Mouse (Mus musculus): Measurements from ENCODE around the gene Ceacam11. TPM values are rescaled to one million over a fixed set of nuclear protein-coding genes. Genes with fewer than 3 reads are reported as not detected.
"Not testable (repeated sequence)": the region's sequence is repeated elsewhere in the genome, so short reads cannot be mapped to it uniquely, and the experiment has no call there.

Ceacam11 gene
- not detected in 2 replicates for polyA plus RNA-seq (2012; ENCODE audit: insufficient read depth, insufficient read length, missing spikeins)

GRCm38 (mm10) chr7:17971824-17972223 is at the start of gene Ceacam11:
Ceacam11 (plus strand) TSS chr7:17972124.
- Histone ChIP-seq H3K4me1 (ENCODE audit: control insufficient read depth, insufficient read depth, low read length) (no peaks in the 10 kb centered on the region), H3K4me3 (ENCODE audit: insufficient read depth, low read length) (no peak within 1 kb of the TSS), H3K27ac (ENCODE audit: insufficient read depth, low read depth, low read length) (no peak within 1 kb of the TSS)
- TF ChIP-seq CTCF (IDR thresholded peaks at IDR 0.05; ENCODE audit: low read depth, low read length) = no peak
- no peak for TF ChIP-seq POLR2A (IDR thresholded peaks at IDR 0.05; ENCODE audit: borderline replicate concordance, low read depth, low read length)

GRCm38 (mm10) chr7:18001131-18001530 is 29.2 kb downstream of the Ceacam11 start:
- not testable (repeated sequence) for H3K27ac ChIP-seq (ENCODE audit: insufficient read depth, low read depth, low read length); H3K4me1 ChIP-seq (ENCODE audit: control insufficient read depth, insufficient read depth, low read length); H3K4me3 ChIP-seq (ENCODE audit: insufficient read depth, low read length)

GRCm38 (mm10) chr7:18009589-18009988 is 37.7 kb downstream of the Ceacam11 start, which contains the start of gene Ceacam13:
Ceacam13 (plus strand) TSS chr7:18009889.
- Histone ChIP-seq H3K27ac (ENCODE audit: insufficient read depth, low read depth, low read length) (no peak within 1 kb of the TSS), H3K4me3 (ENCODE audit: insufficient read depth, low read length) (no peak within 1 kb of the TSS), H3K4me1 (ENCODE audit: control insufficient read depth, insufficient read depth, low read length) (no peaks in the 10 kb centered on the region)
- no peak for TF ChIP-seq POLR2A (IDR thresholded peaks at IDR 0.05; ENCODE audit: borderline replicate concordance, low read depth, low read length)
- no peak for TF ChIP-seq CTCF (IDR thresholded peaks at IDR 0.05; ENCODE audit: low read depth, low read length)

Other genes starting within 250 kb of the Ceacam11 start
- not detected in 2 replicates for gene Ceacam14, start 159.5 kb upstream of the Ceacam11 start, polyA plus RNA-seq (2012; ENCODE audit: insufficient read depth, insufficient read length, missing spikeins)
- not detected in 2 replicates for gene Gm5155, start 100.4 kb upstream of the Ceacam11 start, polyA plus RNA-seq (2012; ENCODE audit: insufficient read depth, insufficient read length, missing spikeins)
- not detected in 2 replicates for gene Ceacam13, start 37.8 kb downstream of the Ceacam11 start, polyA plus RNA-seq (2012; ENCODE audit: insufficient read depth, insufficient read length, missing spikeins)
- not detected in 2 replicates for gene Ceacam12, start 93.8 kb downstream of the Ceacam11 start, polyA plus RNA-seq (2012; ENCODE audit: insufficient read depth, insufficient read length, missing spikeins)
- gene Igfl3, start 204.4 kb downstream of the Ceacam11 start, polyA plus RNA-seq (2012; ENCODE audit: insufficient read depth, insufficient read length, missing spikeins) = not detected in 2 replicates